Mouse (Mus musculus): ENCODE results near the gene Noc2l. TPM values are rescaled to one million over a fixed set of nuclear protein-coding genes. Genes with fewer than 3 reads are reported as not detected.

Noc2l gene
- polyA plus RNA-seq, 1 experiment from 2014 or later = 91.4 TPM

- Histone ChIP-seq H3K4me3 (peak overlapping the region; percentile 27; the same call in 1 of the 2 replicates), H3K36me3 (peaks cover 51% of the 10 kb centered on the region), H3K9me3 (no peaks in the 10 kb centered on the region), H3K27me3 (ENCODE audit: insufficient read depth, poor library complexity, severe bottlenecking) (0 out of 2 replicates have a peak, but pooled peaks cover 3% of the 10 kb centered on the region), H3K4me1 (replicated peaks) (peaks cover 16% of the 10 kb centered on the region), H3K27ac (peak overlapping the region; percentile 13; the same call in 1 of the 2 replicates)
- DNase-seq (ENCODE audit: low spot score) = no peak
- 32% methylated on average over 18 of the region's 18 CpGs for WGBS
These were observed 7.9 kb upstream of the Noc2l start for GRCm38 (mm10) chr4:156227752-156228392.

- H3K9me3 ChIP-seq = no peaks in the 10 kb centered on the region
- H3K27ac ChIP-seq = peak overlapping the region; percentile 13; the same call in 1 of the 2 replicates
- peaks cover 22% of the 10 kb centered on the region for H3K4me1 ChIP-seq (replicated peaks)
- H3K27me3 ChIP-seq (ENCODE audit: insufficient read depth, poor library complexity, severe bottlenecking) = 0 out of 2 replicates have a peak, but pooled peaks cover 3% of the 10 kb centered on the region
- peaks cover 57% of the 10 kb centered on the region for H3K36me3 ChIP-seq
- H3K4me3 ChIP-seq = peak overlapping the region; percentile 27; the same call in 1 of the 2 replicates
- WGBS = 21% methylated on average over 12 of the region's 12 CpGs
- DNase-seq (ENCODE audit: low spot score) = no peak
These were observed 7.3 kb upstream of the Noc2l start for GRCm38 (mm10) chr4:156228393-156229024.

- 3% methylated on average over 17 of the region's 17 CpGs for WGBS
- H3K27me3 ChIP-seq (ENCODE audit: insufficient read depth, poor library complexity, severe bottlenecking) = no peaks in the 10 kb centered on the region
- peak; percentile 66 for DNase-seq (ENCODE audit: low spot score)
- H3K36me3 ChIP-seq = peaks cover 65% of the 10 kb centered on the region
- H3K4me3 ChIP-seq = peak overlapping the region; percentile 78
- peak overlapping the region; percentile 93 for H3K27ac ChIP-seq
- no peaks in the 10 kb centered on the region for H3K9me3 ChIP-seq
- H3K4me1 ChIP-seq (replicated peaks) = peaks cover 30% of the 10 kb centered on the region
These were observed 1.7 kb upstream of the Noc2l start for GRCm38 (mm10) chr4:156234021-156234501.

- under 1% methylated on average over 47 of the region's 48 CpGs for WGBS
- no peaks in the 10 kb centered on the region for H3K27me3 ChIP-seq (ENCODE audit: insufficient read depth, poor library complexity, severe bottlenecking)
- peaks cover 65% of the 10 kb centered on the region for H3K36me3 ChIP-seq
These were observed 1.1 kb upstream of the Noc2l start, which contains the start of gene Plekhn1 for GRCm38 (mm10) chr4:156234701-156235213. Gene Plekhn1, minus strand, starts transcription at chr4:156234857.

GRCm38 (mm10) chr4:156235360-156235770, 445 bp upstream of the Noc2l start:
- no peaks in the 10 kb centered on the region for H3K27me3 ChIP-seq (ENCODE audit: insufficient read depth, poor library complexity, severe bottlenecking)

More at GRCm38 (mm10) chr4:156234701-156235213, 1.1 kb upstream of the Noc2l start, which contains the start of gene Plekhn1:
- peak within 1 kb of the TSS; percentile 94 for H3K4me3 ChIP-seq
- DNase-seq (ENCODE audit: low spot score) = peak; percentile 84
- H3K27ac ChIP-seq = peak within 1 kb of the TSS; percentile 93
- peaks cover 30% of the 10 kb centered on the region for H3K4me1 ChIP-seq (replicated peaks)
- no peaks in the 10 kb centered on the region for H3K9me3 ChIP-seq

GRCm38 (mm10) chr4:156236651-156237447, 1.0 kb downstream of the Noc2l start:
- DNase-seq (ENCODE audit: low spot score) = peak; percentile 37
- peaks cover 65% of the 10 kb centered on the region for H3K36me3 ChIP-seq
- peak overlapping the region; percentile 93 for H3K27ac ChIP-seq
- peaks cover 30% of the 10 kb centered on the region for H3K4me1 ChIP-seq (replicated peaks)
- 22% methylated on average over 58 of the region's 60 CpGs for WGBS
- H3K4me3 ChIP-seq = peak overlapping the region; percentile 94
- no peaks in the 10 kb centered on the region for H3K9me3 ChIP-seq
- no peaks in the 10 kb centered on the region for H3K27me3 ChIP-seq (ENCODE audit: insufficient read depth, poor library complexity, severe bottlenecking)

More at GRCm38 (mm10) chr4:156235360-156235770, 445 bp upstream of the Noc2l start:
- peak overlapping the region; percentile 93 for H3K27ac ChIP-seq
- H3K36me3 ChIP-seq = peaks cover 65% of the 10 kb centered on the region
- under 1% methylated on average over 15 of the region's 15 CpGs for WGBS
- H3K9me3 ChIP-seq = no peaks in the 10 kb centered on the region
- peak overlapping the region; percentile 94 for H3K4me3 ChIP-seq
- DNase-seq (ENCODE audit: low spot score) = no peak
- peaks cover 30% of the 10 kb centered on the region for H3K4me1 ChIP-seq (replicated peaks)

GRCm38 (mm10) chr4:156249567-156249966, 13.8 kb downstream of the Noc2l start:
- DNase-seq (ENCODE audit: low spot score) = no peak
- 67% methylated on average over 11 of the region's 11 CpGs for WGBS
- Histone ChIP-seq H3K4me1 (replicated peaks) (peaks cover 27% of the 10 kb centered on the region), H3K9me3 (no peaks in the 10 kb centered on the region), H3K27me3 (ENCODE audit: insufficient read depth, poor library complexity, severe bottlenecking) (peaks cover 33% of the 10 kb centered on the region), H3K27ac (no peak overlapping the region), H3K36me3 (peaks cover 51% of the 10 kb centered on the region), H3K4me3 (no peak overlapping the region)

- peaks cover 36% of the 10 kb centered on the region for H3K36me3 ChIP-seq
- WGBS = 73% methylated on average over 8 of the region's 8 CpGs
- no peak overlapping the region for H3K4me3 ChIP-seq
- H3K27me3 ChIP-seq (ENCODE audit: insufficient read depth, poor library complexity, severe bottlenecking) = peaks cover 47% of the 10 kb centered on the region
- DNase-seq (ENCODE audit: low spot score) = no peak
- no peaks in the 10 kb centered on the region for H3K9me3 ChIP-seq
- peak overlapping the region; percentile 70; the same call in 1 of the 2 replicates for H3K27ac ChIP-seq
- peaks cover 36% of the 10 kb centered on the region for H3K4me1 ChIP-seq (replicated peaks)
These were observed 15.3 kb downstream of the Noc2l start for GRCm38 (mm10) chr4:156251081-156251480.

- Histone ChIP-seq H3K4me1 (replicated peaks) (peaks cover 36% of the 10 kb centered on the region), H3K4me3 (no peak overlapping the region), H3K27me3 (ENCODE audit: insufficient read depth, poor library complexity, severe bottlenecking) (peaks cover 47% of the 10 kb centered on the region), H3K36me3 (peaks cover 26% of the 10 kb centered on the region), H3K27ac (peak overlapping the region; percentile 70), H3K9me3 (no peaks in the 10 kb centered on the region)
- DNase-seq (ENCODE audit: low spot score) = no peak
- WGBS = 39% methylated on average over 7 of the region's 7 CpGs
These were observed 16.3 kb downstream of the Noc2l start for GRCm38 (mm10) chr4:156252140-156252539.

GRCm38 (mm10) chr4:156252619-156253018, 16.8 kb downstream of the Noc2l start:
- H3K27me3 ChIP-seq (ENCODE audit: insufficient read depth, poor library complexity, severe bottlenecking) = peaks cover 47% of the 10 kb centered on the region
- peaks cover 21% of the 10 kb centered on the region for H3K36me3 ChIP-seq
- H3K9me3 ChIP-seq = no peaks in the 10 kb centered on the region
- no peak for DNase-seq (ENCODE audit: low spot score)
- peak overlapping the region; percentile 70; the same call in 1 of the 2 replicates for H3K27ac ChIP-seq
- H3K4me3 ChIP-seq = no peak overlapping the region
- WGBS = 44% methylated on average over 3 of the region's 3 CpGs
- H3K4me1 ChIP-seq (replicated peaks) = peaks cover 36% of the 10 kb centered on the region

- Histone ChIP-seq H3K36me3 (peaks cover 17% of the 10 kb centered on the region), H3K9me3 (no peaks in the 10 kb centered on the region), H3K4me3 (no peak overlapping the region), H3K4me1 (replicated peaks) (peaks cover 36% of the 10 kb centered on the region), H3K27ac (no peak overlapping the region; the same call in 1 of the 2 replicates), H3K27me3 (ENCODE audit: insufficient read depth, poor library complexity, severe bottlenecking) (peaks cover 47% of the 10 kb centered on the region)
- WGBS = 42% methylated on average over 7 of the region's 7 CpGs
- no peak for DNase-seq (ENCODE audit: low spot score)
These were observed 17.2 kb downstream of the Noc2l start for GRCm38 (mm10) chr4:156253043-156253442.

Data from hindbrain, embryonic 10.5 days (tissue).